Mouse (Mus musculus) lung, postnatal 14 days (tissue): ENCODE data around the gene Vps18.
A peak's percentile ranks its signal among the peaks of the same experiment; 100 is the strongest.

Source experiments
- DNase-seq: peaks from one replicate; pipeline ENCODE4 v3.0.0; 2021

The Vps18 gene

GRCm38 (mm10) chr2:119322587-119323300 lies 34.2 kb downstream of the Vps18 start:
- no peak for DNase-seq

DNA sequence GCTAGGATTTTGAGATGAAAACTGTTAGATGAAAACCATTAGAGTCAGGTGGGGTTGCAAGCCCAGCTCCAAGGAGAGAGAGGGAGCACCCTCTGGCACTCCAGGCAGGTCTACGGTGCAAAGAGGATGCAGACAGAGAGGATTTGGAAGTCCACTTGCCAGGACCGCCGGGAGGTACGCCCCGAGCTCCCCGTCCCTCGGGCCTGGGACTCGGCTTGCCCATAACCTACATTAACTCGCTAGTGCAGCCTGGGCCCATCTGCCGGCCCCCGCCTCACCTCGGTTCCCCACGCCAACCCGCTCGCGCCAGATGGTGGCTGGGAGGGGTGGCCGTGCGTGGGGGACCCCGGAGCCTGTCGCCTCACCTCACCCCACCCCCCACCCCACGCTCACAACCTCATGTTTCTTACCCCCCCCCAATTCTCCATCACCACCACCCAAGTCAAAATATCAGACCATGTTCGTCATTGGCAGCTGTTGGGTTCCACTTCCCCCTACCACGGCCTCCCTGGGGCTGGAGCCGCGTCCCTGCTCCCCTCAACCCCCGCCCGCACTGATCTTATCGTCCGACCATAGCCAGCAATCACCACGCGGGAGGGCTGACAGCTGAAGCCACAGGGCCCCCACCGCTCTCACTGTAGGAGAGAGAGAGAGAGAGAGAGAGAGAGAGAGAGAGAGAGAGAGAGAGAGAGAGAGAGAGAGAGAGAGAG lies 35.5 kb downstream of the Vps18 start:
- no peak for DNase-seq

- DNase-seq: no peak
Measured at GRCm38 (mm10) chr2:119324576-119325318, 36.2 kb downstream of the Vps18 start.

DNA sequence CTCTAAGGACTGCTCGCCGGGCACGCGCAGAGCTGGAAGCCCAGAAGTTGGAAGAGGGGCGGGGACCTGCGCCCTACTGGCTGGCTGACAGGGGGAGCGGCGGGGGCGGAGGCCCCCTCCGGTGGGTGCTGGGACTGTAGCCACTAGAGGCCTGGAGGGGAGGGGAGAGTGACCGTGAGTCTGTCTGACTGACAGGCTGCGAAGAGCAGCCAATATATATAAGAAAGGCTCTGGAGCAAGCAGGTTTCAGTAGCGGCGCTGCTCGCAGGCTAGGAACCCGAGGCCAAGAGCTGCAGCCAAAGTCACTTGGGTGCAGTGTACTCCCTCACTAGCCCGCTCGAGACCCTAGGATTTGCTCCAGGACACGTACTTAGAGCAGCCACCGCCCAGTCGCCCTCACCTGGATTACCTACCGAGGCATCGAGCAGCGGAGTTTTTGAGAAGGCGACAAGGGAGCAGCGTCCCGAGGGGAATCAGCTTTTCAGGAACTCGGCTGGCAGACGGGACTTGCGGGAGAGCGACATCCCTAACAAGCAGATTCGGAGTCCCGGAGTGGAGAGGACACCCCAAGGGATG lies 37.1 kb downstream of the Vps18 start, which contains the start of gene Dll4:
Gene Dll4 (plus strand): TSS at position 217 of the 576 bp plus-strand sequence.
- peak; percentile 79 for DNase-seq

GRCm38 (mm10) chr2:119326161-119327101 lies 37.9 kb downstream of the Vps18 start:
- DNase-seq: no peak

DNA sequence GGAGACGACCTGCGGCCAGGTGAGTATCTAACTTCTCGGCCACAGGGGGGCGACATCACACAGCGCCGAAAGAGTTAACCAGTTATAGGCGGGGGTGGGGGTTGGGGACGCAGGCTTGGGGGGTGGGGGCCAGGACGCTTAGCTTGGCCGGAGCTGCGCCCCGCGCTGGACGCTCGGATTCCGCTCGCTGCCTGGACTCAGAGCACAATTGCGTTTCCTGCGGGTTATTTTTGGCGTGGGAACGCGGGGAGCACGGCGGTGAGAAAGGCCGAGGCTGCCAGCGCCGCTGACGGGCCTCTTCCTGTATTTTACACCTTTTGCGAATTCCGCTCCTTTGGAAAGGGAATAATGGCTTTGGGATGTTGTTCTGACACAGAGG lies 38.6 kb downstream of the Vps18 start:
- peak; percentile 77 for DNase-seq

DNA sequence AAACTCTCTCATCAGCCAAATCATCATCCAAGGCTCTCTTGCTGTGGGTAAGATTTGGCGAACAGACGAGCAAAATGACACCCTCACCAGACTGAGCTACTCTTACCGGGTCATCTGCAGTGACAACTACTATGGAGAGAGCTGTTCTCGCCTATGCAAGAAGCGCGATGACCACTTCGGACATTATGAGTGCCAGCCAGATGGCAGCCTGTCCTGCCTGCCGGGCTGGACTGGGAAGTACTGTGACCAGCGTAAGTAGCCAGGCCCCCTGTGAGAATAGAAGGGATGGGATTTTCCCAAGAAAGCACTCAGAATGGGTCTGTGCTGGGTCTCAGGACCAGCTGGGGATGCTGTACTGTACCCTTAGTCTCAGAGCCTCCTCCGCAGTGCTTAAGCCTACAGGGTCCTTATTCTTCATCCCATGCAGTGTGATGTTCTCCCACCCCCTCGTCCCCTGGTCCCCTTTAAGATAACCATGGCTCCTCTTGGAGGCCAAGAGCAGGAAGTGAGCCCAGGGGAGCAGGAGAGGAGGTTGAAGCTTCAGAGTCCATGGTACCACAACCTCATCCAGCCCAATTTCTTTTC lies 39.5 kb downstream of the Vps18 start:
- DNase-seq: no peak

- no peak for DNase-seq
Measured at GRCm38 (mm10) chr2:119328546-119328945, 40.0 kb downstream of the Vps18 start.

DNA sequence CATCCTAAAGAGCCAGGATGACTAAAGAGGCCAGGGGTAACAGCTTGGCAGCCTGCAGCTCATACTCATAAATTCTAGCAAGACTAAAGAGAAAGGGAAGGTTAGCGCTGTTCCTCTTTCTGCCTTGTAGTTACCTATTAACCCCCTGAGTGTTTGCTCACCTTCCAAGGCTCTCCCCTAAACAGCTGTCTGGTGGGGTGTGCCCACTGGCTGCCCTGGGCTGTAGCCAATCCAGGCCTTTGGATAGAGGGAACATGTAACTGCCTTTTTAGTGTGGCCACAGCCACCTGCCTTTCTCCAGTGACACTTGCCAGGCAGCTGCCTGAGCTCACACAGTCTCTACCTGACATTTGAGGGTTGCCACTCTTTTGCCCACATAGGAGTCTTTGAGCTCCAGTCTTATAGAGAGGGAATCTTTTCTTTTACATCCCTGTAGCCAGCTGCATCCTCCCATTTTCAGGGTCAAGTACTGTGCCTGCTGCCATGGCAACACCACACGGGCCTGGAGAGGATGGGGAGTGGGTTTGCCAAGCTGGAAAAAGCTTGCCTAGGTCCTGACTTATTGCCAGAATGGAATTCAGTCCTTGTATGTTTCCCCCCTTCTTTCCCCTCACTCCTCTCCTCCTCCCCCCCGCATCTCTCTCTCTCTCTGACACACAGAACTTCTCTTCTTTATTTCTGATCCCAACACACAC lies 40.7 kb downstream of the Vps18 start:
- no peak for DNase-seq

DNA sequence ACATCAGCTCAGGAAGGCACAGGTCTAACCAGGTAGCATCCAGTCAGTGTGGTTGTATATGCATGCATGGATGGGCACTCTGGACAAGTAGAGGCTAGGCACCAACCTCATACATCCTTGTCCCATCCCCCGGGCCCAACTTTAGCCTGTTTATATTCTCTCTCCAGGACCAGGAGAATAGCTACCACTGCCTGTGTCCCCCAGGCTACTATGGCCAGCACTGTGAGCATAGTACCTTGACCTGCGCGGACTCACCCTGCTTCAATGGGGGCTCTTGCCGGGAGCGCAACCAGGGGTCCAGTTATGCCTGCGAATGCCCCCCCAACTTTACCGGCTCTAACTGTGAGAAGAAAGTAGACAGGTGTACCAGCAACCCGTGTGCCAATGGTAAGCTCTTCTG lies 42.3 kb downstream of the Vps18 start:
- DNase-seq: no peak

DNA sequence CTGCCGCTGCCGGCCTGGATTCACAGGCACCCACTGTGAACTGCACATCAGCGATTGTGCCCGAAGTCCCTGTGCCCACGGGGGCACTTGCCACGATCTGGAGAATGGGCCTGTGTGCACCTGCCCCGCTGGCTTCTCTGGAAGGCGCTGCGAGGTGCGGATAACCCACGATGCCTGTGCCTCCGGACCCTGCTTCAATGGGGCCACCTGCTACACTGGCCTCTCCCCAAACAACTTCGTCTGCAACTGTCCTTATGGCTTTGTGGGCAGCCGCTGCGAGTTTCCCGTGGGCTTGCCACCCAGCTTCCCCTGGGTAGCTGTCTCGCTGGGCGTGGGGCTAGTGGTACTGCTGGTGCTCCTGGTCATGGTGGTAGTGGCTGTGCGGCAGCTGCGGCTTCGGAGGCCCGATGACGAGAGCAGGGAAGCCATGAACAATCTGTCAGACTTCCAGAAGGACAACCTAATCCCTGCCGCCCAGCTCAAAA lies 43.7 kb downstream of the Vps18 start:
- no peak for DNase-seq

DNA sequence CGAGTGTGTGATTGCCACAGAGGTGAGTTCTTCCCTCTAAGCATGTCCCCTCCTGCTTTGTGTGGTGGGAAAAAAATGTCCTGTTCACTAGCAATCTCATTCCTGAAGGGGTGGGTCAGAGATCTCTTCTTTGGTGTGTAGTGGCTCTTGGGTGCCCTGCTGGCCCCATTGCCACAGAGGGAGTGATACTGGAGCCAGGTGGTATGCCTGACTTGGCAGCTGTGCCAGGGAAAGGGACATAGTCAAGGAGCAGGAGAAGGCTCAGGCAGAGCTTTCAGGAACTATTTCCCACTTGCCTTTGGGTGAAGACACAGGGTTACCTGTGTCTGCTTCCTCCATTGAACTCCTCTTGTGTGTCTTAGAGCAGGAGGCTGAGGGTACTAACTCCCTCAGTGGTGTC lies 45.6 kb downstream of the Vps18 start:
- no peak for DNase-seq

GRCm38 (mm10) chr2:119334964-119335525 lies 46.5 kb downstream of the Vps18 start:
- no peak for DNase-seq

- DNase-seq: no peak
Measured at GRCm38 (mm10) chr2:119335535-119335934, 47.0 kb downstream of the Vps18 start.

DNA sequence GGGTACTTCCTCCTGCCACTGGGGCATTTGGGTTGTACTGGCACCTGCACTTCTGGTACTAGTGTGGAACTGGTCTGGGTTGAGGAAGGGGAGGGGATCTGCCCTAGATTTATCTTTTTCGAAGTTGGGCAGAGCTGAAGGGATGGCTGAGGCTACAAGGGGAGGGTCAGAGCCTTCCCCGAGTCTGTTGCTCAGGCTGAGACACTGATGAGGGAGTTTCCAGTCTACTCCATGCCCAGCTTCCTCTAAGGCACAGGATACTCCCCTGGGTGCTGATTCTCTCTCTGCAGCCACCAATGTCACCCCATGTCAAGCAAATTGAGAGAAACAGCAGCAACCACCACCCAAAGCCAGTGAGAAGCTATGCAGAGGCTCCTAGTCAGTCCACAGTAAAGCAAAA lies 47.5 kb downstream of the Vps18 start:
- DNase-seq: no peak

- no peak for DNase-seq
Measured at GRCm38 (mm10) chr2:119336470-119336869, 47.9 kb downstream of the Vps18 start.

DNA sequence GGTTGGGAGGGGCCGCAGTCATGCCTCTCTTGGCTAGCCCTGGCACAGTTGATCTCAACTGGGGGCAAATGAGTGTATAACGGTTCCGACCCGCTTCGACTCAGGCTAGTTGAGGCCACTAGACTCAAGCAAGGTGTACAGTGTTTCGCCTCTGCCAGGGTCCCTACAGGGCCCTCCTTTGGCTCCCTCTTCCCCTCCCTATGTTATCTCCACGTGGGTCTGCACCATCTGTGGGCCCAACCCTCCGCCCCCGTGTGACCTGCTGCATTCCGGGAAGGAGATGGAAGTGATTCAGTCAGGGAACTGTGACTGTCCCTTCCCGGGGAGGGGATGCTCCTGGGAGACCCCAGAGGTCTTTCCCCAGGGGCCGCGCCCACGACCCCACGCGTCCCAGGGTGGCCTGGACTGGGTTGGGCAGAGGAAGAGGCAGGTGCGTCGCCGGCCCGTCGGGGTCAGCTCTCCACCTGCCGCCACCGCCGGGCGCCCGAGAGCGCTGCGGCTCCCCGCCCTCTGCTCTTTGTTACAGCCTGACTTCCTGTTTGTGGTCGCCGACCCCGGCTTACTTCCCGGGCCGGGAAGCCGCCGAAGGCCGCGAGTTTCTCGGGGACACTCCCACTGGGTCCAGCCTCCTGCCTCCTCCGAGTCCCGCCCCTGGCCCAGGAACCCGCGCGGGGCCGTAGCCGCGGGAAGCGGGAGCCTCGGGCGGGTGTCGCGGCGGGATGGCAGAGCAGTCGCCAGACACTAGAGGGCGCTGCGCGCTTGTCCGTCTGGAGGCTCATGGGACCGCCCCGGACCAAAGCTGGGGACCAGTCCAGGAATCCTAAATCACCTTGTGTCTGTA lies 49.1 kb downstream of the Vps18 start:
- peak; percentile 95 for DNase-seq

DNA sequence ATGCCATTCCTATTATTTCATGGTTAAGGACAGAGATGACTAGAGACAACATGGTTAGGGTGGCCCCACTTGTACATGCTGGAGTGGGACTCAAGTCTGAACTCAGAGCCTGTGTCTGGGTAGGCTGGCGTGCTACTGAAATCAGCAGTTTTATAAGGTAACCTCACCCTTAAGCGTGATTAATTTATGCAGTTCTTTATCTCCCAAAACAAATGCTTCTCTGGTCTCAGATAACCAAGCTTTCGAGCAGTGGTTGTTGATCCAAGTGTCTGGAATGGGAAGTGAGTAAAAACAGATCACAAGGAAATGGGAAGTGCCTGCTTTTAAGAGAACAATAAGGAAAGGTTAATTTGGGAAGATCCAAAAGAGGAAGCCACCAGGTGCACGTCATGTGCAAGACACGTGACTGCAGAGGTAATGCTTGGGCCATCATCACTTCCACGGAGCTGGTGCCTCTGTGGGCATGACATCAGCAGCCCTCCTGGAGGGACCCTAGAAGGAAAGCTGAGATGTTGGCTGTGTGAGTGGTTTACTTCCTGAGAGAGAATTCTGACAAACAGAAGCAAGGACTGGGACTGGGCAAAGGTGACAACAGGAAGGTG lies 56.1 kb downstream of the Vps18 start:
- DNase-seq: no peak
